Mouse (Mus musculus): Measurements from ENCODE around the gene Tspan9.

- TF ChIP-seq CTCF (IDR thresholded peaks at IDR 0.05; ENCODE audit: low read depth) (no peak), EP300 (optimal IDR thresholded peaks at IDR 0.05) (no peak)
Measured at GRCm38 (mm10) chr6:128068144-128068543, 75.2 kb downstream of the Tspan9 start.
